20 mouse cellular contexts compared by ENCODE assay signal in genomic region chr1:36848036-36848435, GRCm38 (mm10).
DNase-seq lines count a peak whose midpoint lies in the region; ATAC-seq and TF ChIP-seq lines count a peak whose summit lies in the region.
"Had no signal": no experiment of that assay in that cellular context is flagged by ENCODE, and none has a peak within 500 bp of the region (broad histone marks: within the 10 kb centered on the region; RNA-seq: fewer than 3 reads in every experiment).

No protein-coding gene starts in this region.

- TF ChIP-seq CTCF in layer of hippocampus, adult 2 months (conservative IDR thresholded peaks at IDR 0.05) = peak; percentile 45
- no peak for TF ChIP-seq CTCF in thymus, adult 2 months (IDR thresholded peaks at IDR 0.05; ENCODE audit: borderline replicate concordance, control insufficient read depth, extremely low read depth, insufficient read depth, low read length, poor library complexity)
- 0 out of 2 replicates have a peak, but pooled peaks have one; percentile 7 for TF ChIP-seq CTCF in bone marrow, adult 2 months (IDR thresholded peaks at IDR 0.05; ENCODE audit: control insufficient read depth, insufficient read depth, low read length)

- no peak overlapping the region for H3K27ac ChIP-seq in layer of hippocampus, adult 2 months
- H3K27ac ChIP-seq in thymus, adult 2 months (ENCODE audit: control insufficient read depth, insufficient read depth, low read length) = no peak overlapping the region
- H3K27ac ChIP-seq in bone marrow, adult 2 months (ENCODE audit: control insufficient read depth, insufficient read depth, low read depth, low read length, poor library complexity) = no peak overlapping the region
- no peak overlapping the region for H3K27ac ChIP-seq in hindbrain, embryonic 14.5 days
- H3K27ac ChIP-seq: embryonic facial prominence, embryonic 13.5 days; forebrain, embryonic 15.5 days; hindbrain, embryonic 15.5 days; kidney, postnatal 0 days; lung, embryonic 15.5 days; macrophage; midbrain, embryonic 10.5 days had no signal

- H3K9ac ChIP-seq in hindbrain, embryonic 14.5 days = no peak overlapping the region
- H3K9ac ChIP-seq: embryonic facial prominence, embryonic 13.5 days; forebrain, embryonic 15.5 days; heart, embryonic 12.5 days; hindbrain, embryonic 15.5 days; lung, embryonic 15.5 days had no signal

- no peaks in the 10 kb centered on the region for H3K36me3 ChIP-seq in thymus, adult 2 months (ENCODE audit: control insufficient read depth, insufficient read depth, low read length)
- no peaks in the 10 kb centered on the region for H3K36me3 ChIP-seq in hindbrain, embryonic 14.5 days (replicated peaks; ENCODE audit: control insufficient read depth, insufficient read depth)
- H3K36me3 ChIP-seq: forebrain, embryonic 15.5 days; hindbrain, embryonic 15.5 days had no signal

- no peak for DNase-seq in layer of hippocampus, adult 2 months (ENCODE audit: low spot score in 2 of 2)
- DNase-seq in layer of hippocampus, adult 9-11 months = no peak
- DNase-seq in thymus, postnatal 4 days = peak; percentile 39
- DNase-seq in thymus, adult 2 months = no peak
- no peak for DNase-seq in spleen, adult 18-20 months
- no peak for DNase-seq in hindbrain, embryonic 14.5 days (ENCODE audit: low spot score)
- DNase-seq: adrenal gland, adult 2 months; cerebellum, postnatal 10 days; heart, postnatal 14 days; kidney, adult 11 months; left cerebral cortex, postnatal 4 days had no signal

- H3K4me3 ChIP-seq in layer of hippocampus, adult 2 months = no peak overlapping the region
- no peak overlapping the region for H3K4me3 ChIP-seq in thymus, adult 2 months (ENCODE audit: control insufficient read depth, insufficient read depth, low read length)
- H3K4me3 ChIP-seq in bone marrow, adult 2 months (replicated peaks; ENCODE audit: control insufficient read depth, low read depth, low read length) = no peak overlapping the region
- H3K4me3 ChIP-seq in hindbrain, embryonic 14.5 days (replicated peaks; ENCODE audit: low read length) = no peak overlapping the region
- H3K4me3 ChIP-seq: embryonic facial prominence, embryonic 13.5 days; forebrain, embryonic 15.5 days; heart, embryonic 12.5 days; hindbrain, embryonic 15.5 days; lung, embryonic 15.5 days; midbrain, embryonic 10.5 days had no signal

- no peak for TF ChIP-seq POLR2A in thymus, adult 2 months (IDR thresholded peaks at IDR 0.05; ENCODE audit: control insufficient read depth, extremely low read depth, insufficient read depth, low read length, poor library complexity)
- no peak for TF ChIP-seq POLR2A in bone marrow, adult 2 months (IDR thresholded peaks at IDR 0.05; ENCODE audit: borderline replicate concordance, control insufficient read depth, low read depth, low read length)

- no peak overlapping the region for H3K4me2 ChIP-seq in hindbrain, embryonic 14.5 days (replicated peaks)
- H3K4me2 ChIP-seq: embryonic facial prominence, embryonic 13.5 days; forebrain, embryonic 15.5 days; heart, embryonic 12.5 days; hindbrain, embryonic 15.5 days; lung, embryonic 15.5 days had no signal

- no peak for ATAC-seq in hindbrain, embryonic 14.5 days (ENCODE audit: low FRiP score)
- ATAC-seq: forebrain, embryonic 15.5 days had no signal

- 90% methylated on average over 1 of the region's 1 CpGs for WGBS in thymus, adult 2 months
- 83% methylated on average over 1 of the region's 1 CpGs for WGBS in bone marrow, adult 2 months
- WGBS in hindbrain, embryonic 14.5 days = 87% methylated on average over 1 of the region's 1 CpGs

- H3K9me3 ChIP-seq in hindbrain, embryonic 14.5 days (ENCODE audit: control insufficient read depth, low read length) = no peaks in the 10 kb centered on the region
- H3K9me3 ChIP-seq: embryonic facial prominence, embryonic 13.5 days; forebrain, embryonic 15.5 days; heart, embryonic 12.5 days; hindbrain, embryonic 15.5 days; lung, embryonic 15.5 days; midbrain, embryonic 10.5 days had no signal

- no peaks in the 10 kb centered on the region for H3K27me3 ChIP-seq in thymus, adult 2 months (ENCODE audit: control insufficient read depth, insufficient read depth, low read length)
- H3K27me3 ChIP-seq in hindbrain, embryonic 14.5 days (ENCODE audit: control insufficient read depth, insufficient read depth, low read length) = no peaks in the 10 kb centered on the region
- H3K27me3 ChIP-seq: embryonic facial prominence, embryonic 13.5 days; forebrain, embryonic 15.5 days; heart, embryonic 12.5 days; hindbrain, embryonic 15.5 days; lung, embryonic 15.5 days had no signal

- H3K4me1 ChIP-seq in thymus, adult 2 months (replicated peaks; ENCODE audit: control insufficient read depth, insufficient read depth, low read length) = no peaks in the 10 kb centered on the region
- H3K4me1 ChIP-seq in bone marrow, adult 2 months (ENCODE audit: control insufficient read depth, insufficient read depth, low read length) = no peaks in the 10 kb centered on the region
- no peaks in the 10 kb centered on the region for H3K4me1 ChIP-seq in hindbrain, embryonic 14.5 days (replicated peaks; ENCODE audit: control insufficient read depth, insufficient read depth, low read length)
- H3K4me1 ChIP-seq: forebrain, embryonic 15.5 days; hindbrain, embryonic 15.5 days had no signal
